In genomic region chr8:102780899-102781298, GRCm38 (mm10) we compare ENCODE assay signal across 8 mouse cellular contexts. TPM values are rescaled to one million over a fixed set of nuclear protein-coding genes. Genes with fewer than 3 reads are reported as not detected.
DNase-seq lines count a peak whose midpoint lies in the region; ATAC-seq and TF ChIP-seq lines count a peak whose summit lies in the region.

No protein-coding gene starts in this region.

- no peak overlapping the region for H3K4me3 ChIP-seq in thymus, adult 2 months (ENCODE audit: control insufficient read depth, insufficient read depth, low read length)
- H3K4me3 ChIP-seq in limb, embryonic 12.5 days (replicated peaks), result peak overlapping the region; percentile 47
- H3K4me3 ChIP-seq in midbrain, embryonic 15.5 days, result peak overlapping the region; percentile 38
- H3K4me3 ChIP-seq in stomach, postnatal 0 days (ENCODE audit: low read depth, low read length), result peak overlapping the region; percentile 32

- H3K27ac ChIP-seq in thymus, adult 2 months (ENCODE audit: control insufficient read depth, insufficient read depth, low read length), result no peak overlapping the region
- peak overlapping the region; percentile 74 for H3K27ac ChIP-seq in limb, embryonic 12.5 days
- H3K27ac ChIP-seq in midbrain, embryonic 15.5 days, result peak overlapping the region; percentile 53
- H3K27ac ChIP-seq in stomach, postnatal 0 days (replicated peaks), result no peak overlapping the region

- ATAC-seq in limb, embryonic 12.5 days (ENCODE audit: insufficient number of reproducible peaks, insufficient read depth, low FRiP score, low TSS enrichment, low read depth), result no peak
- 0 out of 2 replicates have a peak, but pooled peaks have one; percentile 12 for ATAC-seq in midbrain, embryonic 15.5 days (replicated peaks)
- no peak for ATAC-seq in stomach, postnatal 0 days (ENCODE audit: low FRiP score, low TSS enrichment)

- whole genome bisulfite sequencing in thymus, adult 2 months, result 9% methylated on average over 12 of the region's 12 CpGs
- WGBS in limb, embryonic 12.5 days, result 2% methylated on average over 12 of the region's 12 CpGs
- under 1% methylated on average over 12 of the region's 12 CpGs for WGBS in midbrain, embryonic 15.5 days
- WGBS in stomach, postnatal 0 days, result under 1% methylated on average over 12 of the region's 12 CpGs

- H3K4me1 ChIP-seq in thymus, adult 2 months (replicated peaks; ENCODE audit: control insufficient read depth, insufficient read depth, low read length), result no peaks in the 10 kb centered on the region
- peaks cover 33% of the 10 kb centered on the region for H3K4me1 ChIP-seq in limb, embryonic 12.5 days (replicated peaks)
- peaks cover 27% of the 10 kb centered on the region for H3K4me1 ChIP-seq in midbrain, embryonic 15.5 days
- H3K4me1 ChIP-seq in stomach, postnatal 0 days (replicated peaks; ENCODE audit: control insufficient read depth, insufficient read depth), result no peaks in the 10 kb centered on the region

- no peaks in the 10 kb centered on the region for H3K9me3 ChIP-seq in limb, embryonic 12.5 days
- no peaks in the 10 kb centered on the region for H3K9me3 ChIP-seq in midbrain, embryonic 15.5 days
- H3K9me3 ChIP-seq in stomach, postnatal 0 days (ENCODE audit: control insufficient read depth, low read length), result no peaks in the 10 kb centered on the region

- peak overlapping the region; percentile 70 for H3K9ac ChIP-seq in limb, embryonic 12.5 days (replicated peaks)
- peak overlapping the region; percentile 7; the same call in 1 of the 2 replicates for H3K9ac ChIP-seq in midbrain, embryonic 15.5 days
- H3K9ac ChIP-seq in stomach, postnatal 0 days (ENCODE audit: low read length), result no peak overlapping the region

- H3K4me2 ChIP-seq in limb, embryonic 12.5 days, result peak overlapping the region; percentile 75
- H3K4me2 ChIP-seq in midbrain, embryonic 15.5 days, result peak overlapping the region; percentile 51
- peak overlapping the region; percentile 54 for H3K4me2 ChIP-seq in stomach, postnatal 0 days (replicated peaks; ENCODE audit: low read depth)

- no peak for TF ChIP-seq CTCF in thymus, adult 2 months (IDR thresholded peaks at IDR 0.05; ENCODE audit: borderline replicate concordance, control insufficient read depth, extremely low read depth, insufficient read depth, low read length, poor library complexity)
- peak; percentile 97 for TF ChIP-seq CTCF in stomach, postnatal 0 days (IDR thresholded peaks at IDR 0.05; ENCODE audit: low read depth)

- no peak for TF ChIP-seq POLR2A in thymus, adult 2 months (IDR thresholded peaks at IDR 0.05; ENCODE audit: control insufficient read depth, extremely low read depth, insufficient read depth, low read length, poor library complexity)

- TF ChIP-seq EP300 in stomach, postnatal 0 days (optimal IDR thresholded peaks at IDR 0.05), result no peak

- H3K36me3 ChIP-seq in thymus, adult 2 months (ENCODE audit: control insufficient read depth, insufficient read depth, low read length), result no peaks in the 10 kb centered on the region
- peaks cover 37% of the 10 kb centered on the region for H3K36me3 ChIP-seq in limb, embryonic 12.5 days
- no peaks in the 10 kb centered on the region for H3K36me3 ChIP-seq in midbrain, embryonic 15.5 days (replicated peaks)
- no peaks in the 10 kb centered on the region for H3K36me3 ChIP-seq in stomach, postnatal 0 days (ENCODE audit: control insufficient read depth, insufficient read depth, low read length)

- peak; percentile 4 for DNase-seq in thymus, adult 2 months
- no peak for DNase-seq in thymus, postnatal 36 days
- DNase-seq in embryo, embryonic 11.5 days (ENCODE audit: low read depth, low spot score), result peak; percentile 80
- DNase-seq in heart, adult 11 months, result peak; percentile 88
- peak; percentile 18 to 56 for DNase-seq in kidney, adult 8-10 months
- peak; percentile 70 for DNase-seq in stomach, postnatal 0 days (ENCODE audit: low spot score)

- peaks cover 10% of the 10 kb centered on the region for H3K27me3 ChIP-seq in thymus, adult 2 months (ENCODE audit: control insufficient read depth, insufficient read depth, low read length)
- H3K27me3 ChIP-seq in limb, embryonic 12.5 days, result no peaks in the 10 kb centered on the region
- H3K27me3 ChIP-seq in midbrain, embryonic 15.5 days (replicated peaks), result no peaks in the 10 kb centered on the region
- no peaks in the 10 kb centered on the region for H3K27me3 ChIP-seq in stomach, postnatal 0 days (ENCODE audit: control insufficient read depth, insufficient read depth, low read length)

RNA-seq across cellular contexts. Expression of gene Cdh11, which starts 4.5 kb away (rescaled TPM):
- 1.3 and 2.6 TPM in 2 replicates for polyA plus RNA-seq in thymus, adult 2 months (2012; rRNA removed)
- polyA plus RNA-seq in limb, embryonic 12.5 days (2016; fragmentation: Nextera tagmentation; extraction: Ambion mirVana), result 200 TPM in 2 replicates
- 40.7 and 42.6 TPM in 2 replicates for polyA plus RNA-seq in midbrain, embryonic 15.5 days (2015; fragmentation: Nextera tagmentation; extraction: Ambion mirVana)
- polyA plus RNA-seq in stomach, postnatal 0 days (2015; fragmentation: Nextera tagmentation; extraction: Ambion mirVana), result 26.4 and 27.5 TPM in 2 replicates

Comparison
In these comparisons a context has a peak if more than half of its experiments do, and no peak if none do; other contexts are left out.
1. DNase-seq: peak in thymus, adult 2 months (single experiment), embryo, embryonic 11.5 days (single experiment), heart, adult 11 months (single experiment), kidney, adult 8-10 months (2 of 2) and stomach, postnatal 0 days (single experiment); none in thymus, postnatal 36 days (0 of 2).
2. H3K27ac ChIP-seq: peak in limb, embryonic 12.5 days (single experiment) and midbrain, embryonic 15.5 days (single experiment); none in thymus, adult 2 months (single experiment) and stomach, postnatal 0 days (single experiment).
3. Peak in every context shown above with its lines, with median percentiles within 50 percentile points of each other: H3K4me2 ChIP-seq.